Mouse (Mus musculus) hindbrain, postnatal 0 days (tissue): ENCODE results near the gene Psat1. TPM values are rescaled to one million over a fixed set of nuclear protein-coding genes. Genes with fewer than 3 reads are reported as not detected.

ENCODE experiments used
- ATAC-seq: fragments of 200-750 bp; cut with Nextera tagmentation; 2 replicates; pipeline ENCODE4 v1.8.0; 2017; ENCODE audit warnings: mild to moderate bottlenecking, moderate TSS enrichment, moderate library complexity
- DNase-seq: peaks from one replicate; pipeline ENCODE4 v3.0.0-alpha.2; 2015; ENCODE audit warnings: low spot score
- H3K27ac ChIP-seq: fragments of 300-500 bp; sonication (generic); 2 replicates; pipeline ENCODE4 v1.5.1; 2014; ENCODE audit warnings: mild to moderate bottlenecking
- H3K27me3 ChIP-seq: fragments of 300-500 bp; sonication (generic); 2 replicates; pipeline ENCODE4 v1.6.1; 2014; ENCODE audit warnings: low read length, mixed read lengths; ENCODE audit not compliant: insufficient read depth
- H3K36me3 ChIP-seq: fragments of 300-500 bp; sonication (generic); 2 replicates; pipeline ENCODE4 v1.6.1; 2014; ENCODE audit warnings: low read length, mixed read lengths; ENCODE audit not compliant: insufficient read depth
- H3K4me1 ChIP-seq: fragments of 300-500 bp; sonication (generic); 2 replicates; pipeline ENCODE4 v1.6.1; 2014; ENCODE audit warnings: antibody characterized with exemption, low read length, mixed read lengths; ENCODE audit not compliant: insufficient read depth
- H3K4me2 ChIP-seq: fragments of 300-500 bp; sonication (generic); 2 replicates; pipeline ENCODE4 v1.6.1; 2014; ENCODE audit warnings: low read depth, mild to moderate bottlenecking, low read length, moderate library complexity, mixed read lengths
- H3K4me3 ChIP-seq: fragments of 300-500 bp; sonication (generic); 2 replicates; pipeline ENCODE4 v1.5.1; 2014; ENCODE audit warnings: low read length
- H3K9ac ChIP-seq: fragments of 300-500 bp; sonication (generic); replicated peaks from 2 replicates; pipeline ENCODE4 v1.6.1; 2014; ENCODE audit warnings: mild to moderate bottlenecking, low read length, moderate library complexity, mixed read lengths
- H3K9me3 ChIP-seq: fragments of 300-500 bp; sonication (generic); 2 replicates; pipeline ENCODE4 v1.6.1; 2016; ENCODE audit warnings: low read length, mixed read lengths
- CTCF ChIP-seq: IDR thresholded peaks from 2 replicates; pipeline ENCODE4 v1.5.1; 2016; ENCODE audit warnings: antibody characterized with exemption, control low read depth, low read depth
- WGBS: fragments of 180-500 bp; shearing (Covaris S2); extraction: QIAGEN DNeasy Blood & Tissue Kit; methylation state at CpG from one replicate; pipeline ENCODE4 v1.1.7; 2014; 5-methylcytosine and 5-hydroxymethylcytosine counted together
- polyA plus RNA-seq: library from polyadenylated mRNA; unstranded; fragments of >200 nt; fragmentation: Nextera tagmentation; extraction: Ambion mirVana; gene quantifications from 2 replicates; pipeline ENCODE4 v1.2.1, GENCODE M21; 2015
- total RNA-seq: library from RNA; depleted of rRNA; stranded (reverse); fragments of >200 nt; gene quantifications from 2 replicates; pipeline ENCODE4 v1.2.3, GENCODE M21; 2014

Psat1 gene
- total and polyA plus RNA-seq, 2 experiments from 2014 or later = 79.8 to 96.6 TPM

- H3K36me3 ChIP-seq = peaks cover 15% of the 10 kb centered on the region
- no peak overlapping the region for H3K9ac ChIP-seq
- WGBS = 75% methylated on average over 5 of the region's 5 CpGs
- H3K4me1 ChIP-seq = no peaks in the 10 kb centered on the region
- TF ChIP-seq CTCF = no peak
- ATAC-seq (no peak), DNase-seq (no peak)
- H3K27me3 ChIP-seq = no peaks in the 10 kb centered on the region
- H3K4me2 ChIP-seq = no peak overlapping the region
- H3K9me3 ChIP-seq = no peaks in the 10 kb centered on the region
- no peak overlapping the region for H3K4me3 ChIP-seq
- no peak overlapping the region for H3K27ac ChIP-seq
Observed at GRCm38 (mm10) chr19:15911441-15911840, 35.7 kb downstream of the Psat1 start.

DNA sequence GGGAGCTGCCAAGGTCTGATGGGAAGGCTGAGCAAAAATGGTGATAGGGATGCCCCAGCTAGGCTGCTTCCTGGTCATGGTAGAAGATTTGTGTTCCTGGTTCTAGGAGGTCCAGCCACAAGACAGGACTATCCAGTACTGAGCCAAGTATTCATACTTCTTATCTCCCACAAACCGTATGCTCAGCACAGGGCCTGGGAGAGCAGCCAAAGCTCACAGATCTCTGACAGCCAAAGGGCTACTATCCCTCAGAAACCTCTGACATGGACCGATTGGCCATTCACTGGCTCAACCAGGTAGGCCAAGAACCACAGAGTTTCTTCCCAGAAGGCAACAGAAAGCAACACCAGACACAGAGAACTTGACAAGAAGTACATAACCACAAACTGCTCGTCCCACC, 36.1 kb downstream of the Psat1 start:
- WGBS = 75% methylated on average over 3 of the region's 3 CpGs
- H3K36me3 ChIP-seq = peaks cover 15% of the 10 kb centered on the region
- ATAC-seq = no peak
- no peak overlapping the region for H3K4me2 ChIP-seq
- TF ChIP-seq CTCF = no peak
- H3K4me3 ChIP-seq = no peak overlapping the region
- H3K27ac ChIP-seq = no peak overlapping the region
- H3K27me3 ChIP-seq = no peaks in the 10 kb centered on the region
- no peak overlapping the region for H3K9ac ChIP-seq
- no peak for DNase-seq
- H3K9me3 ChIP-seq = no peaks in the 10 kb centered on the region
- no peaks in the 10 kb centered on the region for H3K4me1 ChIP-seq

GRCm38 (mm10) chr19:15910488-15910887, 36.6 kb downstream of the Psat1 start:
- no peaks in the 10 kb centered on the region for H3K4me1 ChIP-seq
- no peak overlapping the region for H3K4me3 ChIP-seq
- WGBS = 79% methylated on average over 1 of the region's 1 CpGs
- H3K27me3 ChIP-seq = no peaks in the 10 kb centered on the region
- no peak for ATAC-seq
- H3K9ac ChIP-seq = no peak overlapping the region
- H3K36me3 ChIP-seq = peaks cover 15% of the 10 kb centered on the region
- H3K4me2 ChIP-seq = no peak overlapping the region
- no peaks in the 10 kb centered on the region for H3K9me3 ChIP-seq
- no peak for DNase-seq
- no peak for TF ChIP-seq CTCF
- H3K27ac ChIP-seq = no peak overlapping the region

DNA sequence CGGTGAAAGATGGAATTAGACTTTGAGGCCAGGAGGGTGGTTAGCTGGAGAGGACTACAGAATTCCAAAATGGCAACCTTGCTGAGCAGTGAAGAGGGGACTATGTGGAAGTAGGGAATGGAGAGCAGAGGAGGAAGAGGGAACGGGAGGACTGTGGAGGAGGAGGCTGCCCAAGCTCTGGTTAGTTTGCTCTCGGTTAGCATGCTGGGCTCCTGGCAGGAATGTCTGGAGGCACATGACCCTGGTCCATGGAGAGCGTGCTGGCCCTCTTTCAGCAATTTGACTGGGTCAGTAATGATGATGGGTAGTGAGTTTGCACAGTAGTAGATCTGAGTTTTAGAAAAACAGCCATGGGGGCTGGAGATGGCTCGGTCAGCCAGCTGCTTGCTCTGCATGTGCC, 39.1 kb downstream of the Psat1 start:
- Histone ChIP-seq H3K4me2 (no peak overlapping the region), H3K27ac (no peak overlapping the region), H3K9ac (no peak overlapping the region), H3K4me3 (no peak overlapping the region), H3K27me3 (no peaks in the 10 kb centered on the region), H3K4me1 (no peaks in the 10 kb centered on the region), H3K9me3 (no peaks in the 10 kb centered on the region), H3K36me3 (peaks cover 15% of the 10 kb centered on the region)
- DNase-seq (no peak), ATAC-seq (no peak)
- no peak for TF ChIP-seq CTCF
- 78% methylated on average over 5 of the region's 5 CpGs for WGBS

DNA sequence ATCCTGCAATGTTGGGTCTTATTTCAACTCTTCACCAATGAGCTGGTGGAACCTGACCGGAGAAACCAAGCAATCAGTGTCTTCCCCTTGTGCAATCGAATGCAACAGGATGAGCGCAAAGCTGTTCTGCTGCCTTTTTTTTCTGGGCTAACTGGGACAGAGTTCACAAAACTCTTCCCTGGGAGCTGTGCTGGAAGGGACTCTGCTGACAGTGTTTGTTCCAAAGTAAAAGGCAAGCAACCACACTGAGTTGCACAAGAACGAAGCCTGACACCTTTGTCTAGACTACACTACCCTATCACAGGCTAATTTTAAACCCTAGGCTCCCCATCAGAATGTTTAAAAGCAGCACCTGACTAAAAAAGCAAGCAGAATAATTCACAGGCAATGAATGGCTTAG, 42.4 kb downstream of the Psat1 start:
- H3K36me3 ChIP-seq = 0 out of 2 replicates have a peak, but pooled peaks cover 4% of the 10 kb centered on the region
- no peaks in the 10 kb centered on the region for H3K9me3 ChIP-seq
- no peak overlapping the region for H3K4me2 ChIP-seq
- no peak overlapping the region for H3K27ac ChIP-seq
- H3K4me1 ChIP-seq = no peaks in the 10 kb centered on the region
- no peak overlapping the region for H3K4me3 ChIP-seq
- no peaks in the 10 kb centered on the region for H3K27me3 ChIP-seq
- no peak overlapping the region for H3K9ac ChIP-seq
- no peak for DNase-seq
- no peak for TF ChIP-seq CTCF
- 0 out of 2 replicates have a peak, but pooled peaks have one; percentile 24 for ATAC-seq
- WGBS = 78% methylated on average over 4 of the region's 4 CpGs

GRCm38 (mm10) chr19:15903508-15904480, 43.3 kb downstream of the Psat1 start:
- Histone ChIP-seq H3K4me2 (0 out of 2 replicates have a peak overlapping the region, but pooled peaks have one; percentile 17), H3K36me3 (0 out of 2 replicates have a peak, but pooled peaks cover 4% of the 10 kb centered on the region), H3K27me3 (no peaks in the 10 kb centered on the region), H3K27ac (no peak overlapping the region), H3K9me3 (no peaks in the 10 kb centered on the region), H3K4me1 (no peaks in the 10 kb centered on the region), H3K9ac (no peak overlapping the region), H3K4me3 (no peak overlapping the region)
- WGBS = 23% methylated on average over 20 of the region's 20 CpGs
- TF ChIP-seq CTCF = no peak
- ATAC-seq = no peak; the same call in 1 of the 2 replicates
- no peak for DNase-seq

GRCm38 (mm10) chr19:15895681-15896080, 51.5 kb downstream of the Psat1 start:
- H3K9ac ChIP-seq = no peak overlapping the region
- no peak for DNase-seq
- no peak overlapping the region for H3K27ac ChIP-seq
- H3K4me2 ChIP-seq = no peak overlapping the region
- H3K36me3 ChIP-seq = no peaks in the 10 kb centered on the region
- no peak for ATAC-seq
- WGBS = 90% methylated on average over 3 of the region's 3 CpGs
- H3K9me3 ChIP-seq = no peaks in the 10 kb centered on the region
- no peaks in the 10 kb centered on the region for H3K27me3 ChIP-seq
- no peaks in the 10 kb centered on the region for H3K4me1 ChIP-seq
- no peak overlapping the region for H3K4me3 ChIP-seq
- no peak for TF ChIP-seq CTCF
